Mouse (Mus musculus): ENCODE measurements around the gene Bhlha15. TPM values are rescaled to one million over a fixed set of nuclear protein-coding genes. Genes with fewer than 3 reads are reported as not detected.

Gene Bhlha15
- polyA plus RNA-seq, 1 experiment, result 0.15 TPM

DNA sequence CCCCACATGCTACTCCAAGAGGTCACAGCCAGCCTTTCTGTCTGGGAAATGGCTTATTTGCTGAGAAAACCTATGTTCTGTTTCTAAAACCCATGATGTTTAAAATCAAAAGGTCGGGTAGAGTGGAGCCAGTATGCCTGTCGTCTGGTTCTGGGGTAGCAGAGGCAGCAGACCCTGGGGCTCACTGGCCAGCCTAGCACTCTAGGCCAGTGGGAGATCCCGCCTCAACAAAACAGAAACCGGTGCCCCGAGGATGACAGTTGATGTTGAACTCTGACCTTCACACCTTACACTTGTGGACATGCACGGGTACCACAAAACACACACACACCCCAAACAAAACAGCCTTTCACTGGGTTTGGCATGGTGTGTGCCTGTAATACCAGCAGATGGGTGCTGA is 1.7 kb upstream of the Bhlha15 start:
- TF ChIP-seq FLI1 (IDR thresholded peaks at IDR 0.05; ENCODE audit: low read length) (no peak), GATA1 (IDR thresholded peaks at IDR 0.05; ENCODE audit: borderline replicate concordance, low read length) (no peak)
- no peak overlapping the region for H3K4me3 ChIP-seq (replicated peaks)
- peaks cover 12% of the 10 kb centered on the region for H3K27me3 ChIP-seq (replicated peaks)
- peaks cover 38% of the 10 kb centered on the region for H3K36me3 ChIP-seq (replicated peaks; ENCODE audit: low read length)
- peaks cover 21% of the 10 kb centered on the region for H3K4me1 ChIP-seq
- no peaks in the 10 kb centered on the region for H3K9me3 ChIP-seq

DNA sequence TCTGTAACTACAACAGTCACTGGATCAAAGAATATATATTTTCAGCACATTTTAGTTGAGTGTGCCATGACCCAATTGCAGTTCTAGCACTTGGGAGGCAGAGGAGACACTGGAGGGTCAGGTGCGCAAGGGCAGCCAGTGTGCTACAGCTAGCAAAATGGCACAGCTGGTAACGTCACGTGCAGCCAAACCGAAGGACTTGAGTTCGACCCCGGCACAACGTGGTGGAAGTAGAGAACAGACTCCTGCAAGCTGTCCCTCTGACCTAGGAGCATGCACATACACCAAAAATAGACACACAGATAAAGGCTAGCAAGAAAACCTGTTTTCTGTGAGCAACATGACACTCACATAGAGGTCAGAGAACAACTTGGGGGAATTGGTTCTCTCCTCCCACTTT is 759 bp upstream of the Bhlha15 start:
- Histone ChIP-seq H3K27me3 (replicated peaks) (peaks cover 14% of the 10 kb centered on the region), H3K36me3 (replicated peaks; ENCODE audit: low read length) (peaks cover 30% of the 10 kb centered on the region), H3K9me3 (no peaks in the 10 kb centered on the region), H3K4me3 (replicated peaks) (no peak overlapping the region), H3K4me1 (peaks cover 21% of the 10 kb centered on the region)
- TF ChIP-seq GATA1 (IDR thresholded peaks at IDR 0.05; ENCODE audit: borderline replicate concordance, low read length), result no peak
- TF ChIP-seq FLI1 (IDR thresholded peaks at IDR 0.05; ENCODE audit: low read length), result no peak

DNA sequence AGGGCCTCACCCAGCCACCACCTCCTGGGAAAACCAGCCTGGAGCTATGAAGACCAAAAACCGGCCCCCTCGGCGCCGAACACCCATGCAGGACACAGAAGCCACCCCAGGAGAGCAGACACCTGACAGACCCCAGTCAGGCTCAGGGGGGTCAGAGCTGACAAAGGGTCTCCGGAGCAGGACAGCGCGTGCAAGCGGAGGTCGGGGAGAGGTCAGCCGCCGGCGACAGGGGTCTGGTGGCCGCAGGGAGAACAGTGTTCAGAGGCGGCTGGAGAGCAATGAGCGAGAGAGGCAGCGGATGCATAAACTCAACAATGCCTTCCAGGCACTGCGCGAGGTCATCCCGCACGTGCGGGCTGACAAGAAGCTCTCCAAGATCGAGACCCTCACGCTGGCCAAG is 940 bp downstream of the Bhlha15 start:
- Histone ChIP-seq H3K27me3 (replicated peaks) (peaks cover 14% of the 10 kb centered on the region), H3K4me3 (replicated peaks) (no peak overlapping the region), H3K36me3 (replicated peaks; ENCODE audit: low read length) (peaks cover 13% of the 10 kb centered on the region), H3K4me1 (peaks cover 21% of the 10 kb centered on the region), H3K9me3 (no peaks in the 10 kb centered on the region)
- no peak for TF ChIP-seq FLI1 (IDR thresholded peaks at IDR 0.05; ENCODE audit: low read length)
- no peak for TF ChIP-seq GATA1 (IDR thresholded peaks at IDR 0.05; ENCODE audit: borderline replicate concordance, low read length)

DNA sequence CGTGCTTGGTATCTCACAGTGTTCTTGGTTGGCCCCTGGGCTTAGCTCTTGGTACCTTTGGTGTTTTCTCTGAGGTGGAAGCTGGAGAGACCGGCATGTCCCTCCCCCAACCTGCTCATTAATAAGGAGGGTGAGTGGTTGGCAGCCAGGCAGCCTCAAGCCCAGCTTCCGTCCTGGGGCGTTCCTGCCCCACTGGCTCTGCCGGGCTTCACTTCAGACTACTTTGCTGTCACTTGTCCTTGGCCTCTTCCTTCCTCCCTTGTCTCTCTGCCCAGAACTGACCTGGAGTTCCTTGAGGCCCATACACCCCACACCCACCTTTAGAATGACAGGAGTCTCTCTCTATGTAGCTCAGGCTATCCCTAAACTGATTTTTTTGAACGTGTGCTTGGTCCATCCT is 2.6 kb downstream of the Bhlha15 start:
- H3K27me3 ChIP-seq (replicated peaks), result peaks cover 14% of the 10 kb centered on the region
- H3K4me1 ChIP-seq, result peaks cover 21% of the 10 kb centered on the region
- H3K9me3 ChIP-seq, result no peaks in the 10 kb centered on the region
- TF ChIP-seq GATA1 (IDR thresholded peaks at IDR 0.05; ENCODE audit: borderline replicate concordance, low read length), result no peak
- TF ChIP-seq FLI1 (IDR thresholded peaks at IDR 0.05; ENCODE audit: low read length), result no peak
- no peak overlapping the region for H3K4me3 ChIP-seq (replicated peaks)
- peaks cover 6% of the 10 kb centered on the region for H3K36me3 ChIP-seq (replicated peaks; ENCODE audit: low read length)

DNA sequence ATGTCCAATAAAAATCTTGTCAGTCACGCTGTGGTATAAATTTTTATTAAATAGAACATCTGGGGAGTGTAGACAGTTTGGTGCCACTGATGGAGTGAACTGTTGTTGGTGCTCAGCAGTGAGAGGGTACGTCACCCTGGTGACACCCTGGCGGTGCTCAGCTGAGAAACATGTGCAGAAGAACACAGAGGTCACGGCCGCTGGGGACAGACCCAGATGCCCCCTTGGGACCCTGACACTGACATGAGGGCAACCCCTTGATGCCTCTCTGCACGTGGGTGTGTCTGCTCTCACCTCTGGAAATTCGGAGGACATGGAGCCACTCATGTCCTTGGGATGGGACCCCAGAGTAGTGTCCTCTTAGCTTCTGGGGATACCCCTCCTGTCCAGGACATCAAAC is 4.3 kb downstream of the Bhlha15 start:
- TF ChIP-seq FLI1 (IDR thresholded peaks at IDR 0.05; ENCODE audit: low read length), result no peak
- no peak for TF ChIP-seq GATA1 (IDR thresholded peaks at IDR 0.05; ENCODE audit: borderline replicate concordance, low read length)
- no peaks in the 10 kb centered on the region for H3K9me3 ChIP-seq
- no peak overlapping the region for H3K4me3 ChIP-seq (replicated peaks)
- H3K36me3 ChIP-seq (replicated peaks; ENCODE audit: low read length), result no peaks in the 10 kb centered on the region
- H3K4me1 ChIP-seq, result peaks cover 17% of the 10 kb centered on the region
- H3K27me3 ChIP-seq (replicated peaks), result peaks cover 18% of the 10 kb centered on the region

DNA sequence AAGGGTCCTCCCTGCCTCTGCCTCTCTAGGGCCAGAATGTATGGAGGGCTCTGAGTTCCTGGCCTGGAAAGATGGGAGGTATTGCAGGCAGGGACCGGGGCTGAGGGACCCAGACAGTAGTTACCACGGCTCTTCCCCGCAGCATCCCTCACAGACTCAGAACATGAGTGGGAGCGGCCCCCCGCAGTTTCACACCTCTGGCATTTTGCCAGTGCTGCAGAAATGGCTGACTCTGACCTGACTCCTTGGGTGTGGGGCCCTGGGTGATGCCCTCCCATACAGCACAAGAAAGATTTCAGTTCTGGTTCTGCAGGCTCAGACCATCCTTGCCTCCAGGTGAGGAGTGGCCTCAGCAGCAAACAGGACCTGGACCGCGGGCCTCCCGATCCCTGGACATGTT is 5.5 kb downstream of the Bhlha15 start:
- Histone ChIP-seq H3K27me3 (replicated peaks) (peaks cover 18% of the 10 kb centered on the region), H3K4me3 (replicated peaks) (no peak overlapping the region), H3K9me3 (no peaks in the 10 kb centered on the region), H3K36me3 (replicated peaks; ENCODE audit: low read length) (no peaks in the 10 kb centered on the region), H3K4me1 (peaks cover 5% of the 10 kb centered on the region)
- no peak for TF ChIP-seq FLI1 (IDR thresholded peaks at IDR 0.05; ENCODE audit: low read length)
- no peak for TF ChIP-seq GATA1 (IDR thresholded peaks at IDR 0.05; ENCODE audit: borderline replicate concordance, low read length)

DNA sequence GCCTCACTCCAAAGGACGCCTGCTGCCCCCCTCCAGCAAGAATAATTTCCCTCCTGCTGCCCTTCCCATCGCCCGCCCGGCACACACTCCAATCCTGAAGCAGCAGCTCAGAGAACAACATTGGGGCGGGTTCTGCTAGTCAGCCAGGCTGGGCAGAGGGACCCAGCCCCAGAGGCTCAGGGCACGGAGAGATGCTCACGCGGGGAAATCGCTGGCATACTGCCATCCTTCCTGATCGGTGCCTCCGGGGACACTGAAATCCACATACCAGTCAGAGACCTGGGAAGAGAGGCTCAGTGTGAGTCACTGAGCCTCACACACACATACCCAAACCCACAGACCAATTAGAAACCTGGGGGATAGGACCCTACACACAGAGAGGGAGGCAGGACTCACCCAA is 10.5 kb downstream of the Bhlha15 start:
- Histone ChIP-seq H3K4me3 (replicated peaks) (no peak overlapping the region), H3K27me3 (replicated peaks) (peaks cover 11% of the 10 kb centered on the region), H3K4me1 (no peaks in the 10 kb centered on the region; the same call in 1 of the 2 replicates), H3K9me3 (peaks cover 13% of the 10 kb centered on the region), H3K36me3 (replicated peaks; ENCODE audit: low read length) (peaks cover 11% of the 10 kb centered on the region)
- TF ChIP-seq GATA1 (IDR thresholded peaks at IDR 0.05; ENCODE audit: borderline replicate concordance, low read length) (no peak), FLI1 (IDR thresholded peaks at IDR 0.05; ENCODE audit: low read length) (no peak)

DNA sequence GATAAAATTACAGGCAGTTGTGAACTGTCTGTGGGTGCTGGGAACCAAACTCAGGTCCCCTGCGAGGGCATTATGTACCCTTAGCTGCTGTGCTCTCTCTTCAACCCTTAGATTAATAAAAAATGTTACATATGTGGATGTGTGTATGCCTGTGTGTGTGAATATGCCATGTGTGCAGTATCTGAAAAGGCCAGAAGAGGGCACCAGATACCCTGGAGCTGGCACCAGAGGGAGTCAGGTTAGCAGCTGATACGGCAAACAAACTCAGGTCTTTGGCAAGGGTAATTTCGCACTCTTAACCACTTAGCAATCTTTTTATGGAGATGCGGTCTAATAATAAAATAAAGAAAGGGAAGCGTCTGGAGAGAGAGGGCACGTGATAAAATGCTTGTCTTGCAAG is 12.3 kb downstream of the Bhlha15 start:
- H3K4me1 ChIP-seq, result no peaks in the 10 kb centered on the region; the same call in 1 of the 2 replicates
- H3K36me3 ChIP-seq (replicated peaks; ENCODE audit: low read length), result peaks cover 11% of the 10 kb centered on the region
- H3K4me3 ChIP-seq (replicated peaks), result no peak overlapping the region

DNA sequence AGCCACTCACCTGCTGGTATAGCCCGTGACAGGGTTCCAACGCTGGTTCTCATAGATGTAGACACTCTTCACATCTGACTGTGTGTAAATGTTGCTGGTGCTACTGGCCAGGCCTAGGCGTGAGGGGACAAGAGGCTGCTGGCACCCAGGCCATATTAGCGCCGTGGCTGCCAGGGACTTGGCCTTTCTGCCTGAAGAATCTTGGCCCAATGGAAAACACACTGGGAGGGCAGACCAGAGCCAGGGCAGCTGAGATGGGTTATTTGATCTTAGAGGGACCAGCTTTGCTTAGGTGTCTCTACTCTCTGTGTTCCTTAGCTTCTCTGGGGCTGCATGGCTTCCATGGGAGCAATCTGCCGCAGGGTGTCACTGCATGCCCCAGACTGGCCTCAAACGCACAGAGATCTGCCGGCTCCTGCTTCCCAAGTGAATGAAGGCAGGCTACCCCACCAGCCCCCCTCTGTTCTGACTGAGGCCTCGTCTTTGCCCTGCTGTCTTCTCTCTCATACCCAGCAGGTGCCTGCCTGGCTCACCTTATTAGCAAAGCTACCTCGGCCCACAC is 13.4 kb downstream of the Bhlha15 start:
- Histone ChIP-seq H3K27me3 (replicated peaks) (peaks cover 9% of the 10 kb centered on the region), H3K4me3 (replicated peaks) (no peak overlapping the region), H3K36me3 (replicated peaks; ENCODE audit: low read length) (peaks cover 11% of the 10 kb centered on the region), H3K9me3 (peaks cover 14% of the 10 kb centered on the region), H3K4me1 (no peaks in the 10 kb centered on the region; the same call in 1 of the 2 replicates)
- no peak for TF ChIP-seq FLI1 (IDR thresholded peaks at IDR 0.05; ENCODE audit: low read length)
- no peak for TF ChIP-seq GATA1 (IDR thresholded peaks at IDR 0.05; ENCODE audit: borderline replicate concordance, low read length)

More for the DNA sequence above, 12.3 kb downstream of the Bhlha15 start:
- TF ChIP-seq FLI1 (IDR thresholded peaks at IDR 0.05; ENCODE audit: low read length), result no peak
- TF ChIP-seq GATA1 (IDR thresholded peaks at IDR 0.05; ENCODE audit: borderline replicate concordance, low read length), result no peak
- Histone ChIP-seq H3K27me3 (replicated peaks) (peaks cover 11% of the 10 kb centered on the region), H3K9me3 (peaks cover 13% of the 10 kb centered on the region)

DNA sequence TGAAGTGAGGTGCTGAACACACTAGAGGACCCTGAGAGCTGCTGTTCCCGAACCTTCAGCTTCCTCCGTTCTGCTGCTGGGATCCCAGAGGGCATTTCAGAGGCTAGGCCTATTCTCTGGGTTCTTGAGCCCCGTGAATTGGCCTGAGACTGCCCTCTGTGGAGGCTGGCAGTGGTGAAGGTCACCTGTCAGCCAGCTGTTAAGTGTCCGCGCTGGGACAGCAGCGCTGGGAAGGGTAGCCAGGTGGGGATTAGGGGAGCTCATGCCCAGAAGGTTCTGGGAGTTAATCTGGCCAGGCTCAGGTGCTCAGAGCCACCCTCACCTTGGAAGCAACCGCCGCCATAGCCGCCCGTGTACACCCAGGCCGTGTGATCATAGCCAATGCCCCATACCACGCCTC is 14.2 kb downstream of the Bhlha15 start:
- peaks cover 19% of the 10 kb centered on the region for H3K9me3 ChIP-seq
- TF ChIP-seq FLI1 (IDR thresholded peaks at IDR 0.05; ENCODE audit: low read length) (no peak), GATA1 (IDR thresholded peaks at IDR 0.05; ENCODE audit: borderline replicate concordance, low read length) (no peak)

More for the DNA sequence above, 14.2 kb downstream of the Bhlha15 start:
- H3K27me3 ChIP-seq (replicated peaks), result peaks cover 6% of the 10 kb centered on the region
- H3K36me3 ChIP-seq (replicated peaks; ENCODE audit: low read length), result peaks cover 15% of the 10 kb centered on the region
- H3K4me1 ChIP-seq, result no peaks in the 10 kb centered on the region
- H3K4me3 ChIP-seq (replicated peaks), result no peak overlapping the region

Data from megakaryocyte, embryonic 14.5 days (primary cell).